Mouse (Mus musculus) liver, postnatal 0 days (tissue): ENCODE measurements around the gene Olfr504. TPM values are rescaled to one million over a fixed set of nuclear protein-coding genes. Genes with fewer than 3 reads are reported as not detected.

Experiments used
- ATAC-seq: fragments of 200-750 bp; cut with Nextera tagmentation; 2 replicates; pipeline ENCODE4 v1.8.0; 2017; ENCODE audit warnings: mild to moderate bottlenecking, moderate library complexity
- DNase-seq: peaks from one replicate; pipeline ENCODE4 v3.0.0-alpha.2; 2016
- H3K27ac ChIP-seq: fragments of 300-500 bp; sonication (generic); 2 replicates; pipeline ENCODE4 v1.5.1; 2014; ENCODE audit warnings: antibody characterized with exemption, moderate library complexity, mild to moderate bottlenecking, low read depth
- H3K27me3 ChIP-seq: fragments of 300-500 bp; sonication (generic); 2 replicates; pipeline ENCODE4 v1.6.1; 2014; ENCODE audit warnings: low read length, control low read depth, mixed read lengths; ENCODE audit not compliant: insufficient read depth
- H3K36me3 ChIP-seq: fragments of 300-500 bp; sonication (generic); replicated peaks from 2 replicates; pipeline ENCODE4 v1.6.1; 2014; ENCODE audit warnings: mild to moderate bottlenecking, control low read depth, low read length, moderate library complexity, mixed read lengths; ENCODE audit not compliant: insufficient read depth
- H3K4me1 ChIP-seq: fragments of 300-500 bp; sonication (generic); 2 replicates; pipeline ENCODE4 v1.6.1; 2014; ENCODE audit warnings: antibody characterized with exemption, mild to moderate bottlenecking, control low read depth; ENCODE audit not compliant: insufficient read depth
- H3K4me2 ChIP-seq: fragments of 300-500 bp; sonication (generic); 2 replicates; pipeline ENCODE4 v1.6.1; 2014; ENCODE audit warnings: low read depth, mild to moderate bottlenecking, low read length, moderate library complexity, mixed read lengths
- H3K4me3 ChIP-seq: fragments of 300-500 bp; sonication (generic); 2 replicates; pipeline ENCODE4 v1.5.1; 2014; ENCODE audit warnings: low read depth, low read length
- H3K9ac ChIP-seq: fragments of 300-500 bp; sonication (generic); replicated peaks from 2 replicates; pipeline ENCODE4 v1.6.1; 2014; ENCODE audit warnings: mild to moderate bottlenecking, moderate library complexity
- H3K9me3 ChIP-seq: fragments of 300-500 bp; sonication (generic); 2 replicates; pipeline ENCODE4 v1.6.1; 2016; ENCODE audit warnings: mild to moderate bottlenecking, control low read depth, low read length, mixed read lengths
- CTCF ChIP-seq: sonication (generic); IDR thresholded peaks from 2 replicates; pipeline ENCODE4 v1.5.1; 2016; ENCODE audit warnings: antibody characterized with exemption, low read depth
- EP300 ChIP-seq: IDR thresholded peaks from 2 replicates; pipeline ENCODE4 v1.6.1; 2016; ENCODE audit warnings: antibody characterized with exemption, low read depth, mild to moderate bottlenecking
- WGBS: fragments of 180-500 bp; shearing (Covaris S2); extraction: QIAGEN DNeasy Blood & Tissue Kit; methylation state at CpG from one replicate; pipeline ENCODE4 v1.1.7; 2014; ENCODE audit not compliant: insufficient replicate concordance; 5-methylcytosine and 5-hydroxymethylcytosine counted together
- polyA plus RNA-seq: library from polyadenylated mRNA; unstranded; fragments of >200 nt; fragmentation: Nextera tagmentation; extraction: Ambion mirVana; gene quantifications from 2 replicates; pipeline ENCODE4 v1.2.1, GENCODE M21; 2015

The Olfr504 gene
- polyA plus RNA-seq, 1 experiment from 2014 or later, result not detected

DNA sequence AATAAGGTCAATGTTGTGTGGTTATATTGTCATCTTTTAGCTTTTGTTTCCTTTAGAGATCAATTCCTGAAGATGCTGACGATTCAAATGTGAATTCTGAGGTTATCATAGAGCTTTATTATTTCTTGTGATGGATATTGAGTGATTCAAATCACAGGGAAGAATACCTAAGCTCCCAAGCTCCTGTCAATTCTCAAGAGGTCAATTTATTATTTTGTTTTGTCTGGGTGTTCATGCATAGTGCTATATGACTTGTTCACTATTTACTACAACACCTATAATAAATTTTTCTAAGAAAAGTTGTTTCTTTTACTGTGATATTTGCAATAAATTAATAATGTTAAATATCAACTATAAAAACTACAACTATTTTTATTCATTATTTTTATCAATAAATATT is 40.6 kb downstream of the Olfr504 start, which contains the start of gene Olfr502:
Gene Olfr502 (minus strand): TSS at position 101 of the 400 bp plus-strand sequence.
- Histone ChIP-seq H3K9me3 (no peaks in the 10 kb centered on the region), H3K36me3 (no peaks in the 10 kb centered on the region), H3K27me3 (no peaks in the 10 kb centered on the region), H3K4me3 (no peak within 1 kb of the TSS), H3K4me2 (no peak within 1 kb of the TSS), H3K4me1 (no peaks in the 10 kb centered on the region), H3K9ac (no peak within 1 kb of the TSS), H3K27ac (no peak within 1 kb of the TSS)
- WGBS, result 66% methylated on average over 1 of the region's 1 CpGs
- TF ChIP-seq CTCF (no peak), EP300 (no peak)
- DNase-seq (no peak), ATAC-seq (no peak)

Other genes with a start within 250 kb of the Olfr504 start
- not detected in 2 replicates for gene Olfr492, start 242.1 kb downstream of the Olfr504 start, polyA plus RNA-seq
- gene Olfr493, start 218.8 kb downstream of the Olfr504 start, polyA plus RNA-seq, result not detected in 2 replicates
- gene Olfr494, start 200.5 kb downstream of the Olfr504 start, polyA plus RNA-seq, result not detected in 2 replicates
- gene Olfr495, start 172.6 kb downstream of the Olfr504 start, polyA plus RNA-seq, result not detected in 2 replicates
- gene Olfr497, start 145.4 kb downstream of the Olfr504 start, polyA plus RNA-seq, result not detected in 2 replicates
- gene Olfr498, start 100.5 kb downstream of the Olfr504 start, polyA plus RNA-seq, result not detected in 2 replicates
- gene Olfr502, start 40.7 kb downstream of the Olfr504 start, polyA plus RNA-seq, result not detected in 2 replicates
- not detected in 2 replicates for gene Olfr503, start 21.3 kb downstream of the Olfr504 start, polyA plus RNA-seq
- gene Olfr506, start 45.0 kb upstream of the Olfr504 start, polyA plus RNA-seq, result not detected in 2 replicates
- not detected in 2 replicates for gene Olfr507, start 56.0 kb upstream of the Olfr504 start, polyA plus RNA-seq
- gene Olfr508, start 64.2 kb upstream of the Olfr504 start, polyA plus RNA-seq, result not detected in 2 replicates
- gene Olfr509, start 86.1 kb upstream of the Olfr504 start, polyA plus RNA-seq, result not detected in 2 replicates
- not detected in 2 replicates for gene Olfr510, start 100.6 kb upstream of the Olfr504 start, polyA plus RNA-seq
- gene Olfr512, start 147.5 kb upstream of the Olfr504 start, polyA plus RNA-seq, result not detected in 2 replicates
- gene Olfr513, start 185.2 kb upstream of the Olfr504 start, polyA plus RNA-seq, result not detected in 2 replicates